Mouse (Mus musculus): ENCODE results near the gene Iqgap2.

Gene Iqgap2

DNA sequence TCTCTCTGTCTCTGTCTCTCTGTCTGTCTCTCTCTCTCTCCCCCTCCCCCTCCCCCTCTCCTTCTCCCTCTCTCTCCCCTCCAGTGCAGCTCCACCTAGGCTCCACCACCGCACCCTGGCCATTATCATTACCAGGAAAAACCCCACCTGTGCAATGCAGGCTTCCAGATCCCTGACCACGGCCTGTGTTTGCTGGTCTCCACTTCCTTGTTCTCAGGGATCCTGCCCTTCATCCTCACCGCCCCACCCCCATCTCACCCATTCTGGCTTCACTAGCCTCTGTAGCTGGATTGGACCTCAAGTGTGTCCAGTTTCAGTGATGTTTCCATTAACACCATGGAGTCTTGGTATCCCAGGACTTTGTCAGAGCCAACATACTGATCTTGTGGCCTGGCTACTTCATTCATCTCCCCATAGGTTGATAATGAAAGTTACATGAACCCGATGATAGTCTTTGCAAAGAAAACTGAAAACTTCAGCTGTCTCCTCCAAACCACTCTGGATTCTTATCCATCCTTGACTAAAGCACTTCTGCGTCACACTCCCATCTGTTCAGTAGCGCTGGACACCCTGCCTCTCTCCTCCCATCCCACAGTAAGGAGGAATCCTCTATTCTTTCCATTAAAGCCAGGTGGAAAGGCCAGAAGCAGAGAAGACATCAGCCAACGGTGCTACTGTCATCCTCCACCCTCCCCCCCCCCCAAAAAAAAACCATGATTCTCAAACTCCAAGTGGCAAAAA is 62.1 kb downstream of the Iqgap2 start:
- DNase-seq (ENCODE audit: low read depth, low spot score), result no peak

DNA sequence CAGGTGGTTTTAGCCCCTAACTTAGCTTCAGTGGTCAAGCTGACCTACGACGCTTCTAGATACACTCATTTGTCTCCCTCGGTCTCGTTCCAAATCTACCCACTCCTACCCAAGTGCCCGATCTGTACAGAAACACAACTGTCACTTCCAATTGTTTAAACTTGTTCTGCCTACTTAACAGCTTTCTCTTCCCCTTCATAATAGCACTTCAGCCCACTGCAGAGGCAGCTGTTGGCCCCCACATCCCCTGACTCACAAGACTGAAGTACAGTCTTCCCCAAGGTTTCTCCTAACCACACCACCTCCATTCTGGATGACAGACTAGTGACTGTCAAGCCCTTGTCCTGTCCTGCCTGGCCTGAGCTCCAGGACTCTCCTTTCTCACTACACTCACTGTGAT is 63.1 kb downstream of the Iqgap2 start:
- no peak for DNase-seq (ENCODE audit: low read depth, low spot score)

DNA sequence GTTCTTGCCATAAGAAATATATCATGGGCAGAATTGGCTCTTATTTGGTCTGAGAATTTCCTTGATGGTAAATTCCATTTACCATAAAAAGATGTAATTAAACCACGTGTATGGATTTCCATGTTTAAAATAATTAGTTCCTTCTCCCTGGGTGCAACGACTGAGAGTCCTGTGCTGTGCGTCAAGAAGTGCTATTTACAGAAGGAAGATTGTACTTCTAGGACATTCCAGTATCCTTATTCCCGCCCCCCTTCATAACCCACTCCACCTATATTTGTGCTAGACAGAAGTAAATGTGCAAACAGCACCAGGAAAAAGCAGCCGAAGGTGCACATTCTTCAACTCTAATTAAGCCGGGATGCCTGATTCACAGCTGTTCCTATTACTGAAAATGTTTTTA is 65.5 kb downstream of the Iqgap2 start:
- DNase-seq (ENCODE audit: low read depth, low spot score), result no peak

DNA sequence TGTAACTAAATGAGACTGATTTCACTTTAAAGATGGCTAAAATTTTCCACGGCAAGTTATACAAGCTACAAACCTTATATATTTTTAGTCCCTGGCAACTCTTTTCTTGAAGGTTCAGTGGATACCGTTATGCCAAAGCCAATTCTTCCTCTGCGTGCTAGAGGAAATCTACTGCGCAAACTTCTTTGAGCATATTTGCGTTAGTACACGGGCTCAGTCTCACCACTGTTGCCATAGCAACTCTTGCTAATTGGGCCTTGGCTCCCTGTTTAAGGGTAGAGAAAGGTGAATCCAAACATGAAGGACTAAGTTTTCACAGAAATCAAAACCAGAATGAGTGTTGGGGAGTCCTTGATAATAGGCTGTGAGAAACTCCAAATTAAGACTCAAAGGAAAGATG is 68.8 kb downstream of the Iqgap2 start:
- no peak for DNase-seq (ENCODE audit: low read depth, low spot score)

DNA sequence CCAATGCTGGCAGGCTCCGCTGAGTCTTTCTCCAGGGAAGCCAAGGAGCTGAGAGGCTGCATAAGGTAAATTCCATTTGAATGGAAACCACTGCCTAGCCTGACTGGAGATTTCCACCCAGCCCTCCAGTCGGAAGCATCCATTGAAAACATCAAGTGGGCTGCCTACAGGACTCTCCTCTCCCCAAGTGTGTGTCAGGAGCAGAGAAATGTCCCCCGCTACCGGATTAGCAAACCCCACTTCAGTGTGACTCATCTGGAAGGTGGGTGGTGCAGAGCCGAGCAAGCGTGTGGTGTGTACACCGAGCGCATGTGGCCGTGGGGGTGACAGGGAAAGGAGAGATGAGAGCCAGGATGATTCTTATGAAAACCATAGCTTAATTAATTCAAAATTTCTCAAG is 71.7 kb downstream of the Iqgap2 start:
- DNase-seq (ENCODE audit: low read depth, low spot score), result no peak

DNA sequence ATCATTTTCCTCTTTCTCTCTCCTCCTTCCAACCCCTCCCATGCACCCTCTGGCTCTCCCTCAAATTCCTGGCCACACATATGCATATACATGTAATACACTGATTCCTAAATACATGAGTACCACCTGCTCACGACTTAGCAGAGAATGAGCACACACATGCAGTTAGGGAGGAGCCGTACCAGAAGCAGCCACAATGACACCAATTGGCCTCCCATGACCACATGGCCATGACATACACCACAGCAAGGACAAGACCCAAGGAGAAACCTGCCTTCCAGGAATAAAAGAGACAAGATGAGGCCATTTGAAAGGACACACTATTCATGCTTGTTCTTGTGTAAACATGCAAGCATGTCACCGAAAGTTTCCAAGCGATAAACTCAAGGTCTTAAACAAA is 72.8 kb downstream of the Iqgap2 start:
- DNase-seq (ENCODE audit: low read depth, low spot score), result no peak

DNA sequence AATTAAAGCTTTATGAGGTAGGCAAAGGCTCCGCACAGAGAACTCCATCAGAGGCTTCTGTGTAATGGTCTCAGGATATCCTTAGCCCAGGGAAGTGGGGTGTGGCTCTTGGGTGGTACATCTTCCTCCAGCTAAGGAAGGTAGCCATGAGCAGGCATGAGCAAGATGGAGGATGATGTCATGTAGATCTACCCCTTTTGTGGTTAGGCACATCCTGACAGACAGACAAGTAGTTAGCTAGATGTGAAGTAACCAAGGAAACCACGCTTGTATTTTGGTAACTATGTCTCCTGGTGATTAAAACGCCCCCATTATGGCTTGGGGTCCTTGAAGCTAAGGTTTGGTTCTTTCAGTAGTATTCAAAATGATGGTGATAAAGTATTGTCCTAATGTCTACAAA is 78.1 kb downstream of the Iqgap2 start:
- no peak for DNase-seq (ENCODE audit: low read depth, low spot score)

DNA sequence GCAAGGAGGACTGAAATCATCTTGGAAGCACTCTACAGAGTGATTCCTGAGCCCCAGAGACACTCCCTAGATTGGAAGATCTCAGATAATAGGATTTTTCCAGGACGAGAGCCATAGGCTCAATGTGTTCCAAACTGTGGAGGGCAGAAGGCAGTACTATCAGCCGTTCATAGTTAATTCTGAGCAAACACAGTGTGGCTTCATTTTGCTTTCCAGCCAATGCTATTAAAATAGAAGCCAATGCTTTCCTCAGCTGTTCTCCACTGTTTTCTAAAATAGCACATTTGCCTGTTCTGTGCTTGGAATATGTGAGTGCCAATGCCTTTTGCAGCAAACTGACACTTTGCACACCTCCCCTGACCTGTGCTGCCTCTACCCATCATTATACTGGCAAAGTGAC is 80.9 kb downstream of the Iqgap2 start:
- DNase-seq (ENCODE audit: low read depth, low spot score), result no peak

DNA sequence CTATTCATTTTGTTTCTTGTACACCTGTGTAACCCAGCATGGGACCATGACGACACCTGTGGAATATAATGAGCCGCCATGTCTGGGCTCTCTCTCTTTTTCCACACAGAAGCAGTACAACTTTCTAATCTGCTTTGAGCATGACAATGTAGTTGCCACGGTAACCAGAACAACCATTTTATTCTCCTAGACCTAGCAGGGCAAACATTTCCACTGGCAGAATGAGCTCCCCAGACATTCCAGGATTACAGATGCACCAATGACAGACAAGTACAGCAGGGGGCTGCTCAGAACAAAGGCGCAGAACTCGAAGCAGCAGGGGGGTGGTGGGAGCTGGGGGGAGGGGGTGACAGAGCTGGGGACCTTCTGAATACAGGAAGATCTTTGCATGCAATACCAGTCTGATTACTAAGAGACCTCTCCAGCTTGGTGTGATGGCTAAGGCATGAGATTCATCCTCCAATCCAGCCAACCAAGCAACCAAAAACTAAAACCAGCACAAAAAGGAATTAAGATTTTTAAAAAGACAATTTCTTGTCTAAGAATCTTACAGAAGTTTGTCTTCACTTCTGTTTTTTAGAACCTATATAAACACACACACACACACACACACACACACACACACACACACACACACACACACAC is 84.5 kb downstream of the Iqgap2 start:
- no peak for DNase-seq (ENCODE audit: low read depth, low spot score)

DNA sequence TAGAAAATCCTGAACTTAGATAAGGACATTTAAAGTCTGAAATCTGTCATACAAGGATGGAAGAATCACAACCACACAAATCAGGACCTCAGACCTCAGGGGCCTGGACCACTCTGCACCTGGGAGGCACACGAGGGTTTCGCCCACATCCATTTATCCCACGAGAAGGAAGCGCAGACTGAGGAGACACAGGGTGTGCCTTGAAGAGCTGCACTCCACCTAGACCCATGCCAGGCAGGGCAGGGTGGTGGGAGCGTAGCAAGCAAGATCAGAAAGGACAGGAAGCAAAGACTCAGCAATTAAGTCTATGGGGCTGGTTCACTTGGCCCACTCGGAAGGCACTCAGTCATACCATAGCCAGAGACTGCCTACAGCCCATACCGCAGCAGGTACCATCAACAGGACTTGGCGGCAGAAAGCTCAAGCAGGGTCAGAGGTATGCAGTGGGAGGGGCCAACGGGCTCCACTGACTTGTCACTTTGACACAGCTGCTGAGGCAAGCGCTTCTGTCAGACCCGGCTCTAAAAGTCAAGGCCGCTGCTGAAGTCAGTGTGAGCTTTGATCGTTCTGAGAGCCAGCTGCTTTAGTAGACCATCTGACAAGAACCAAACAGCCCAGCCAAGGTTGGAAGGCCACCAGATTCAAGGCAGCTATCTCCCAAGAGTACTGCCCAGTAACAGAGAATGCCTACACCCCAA is 86.1 kb downstream of the Iqgap2 start:
- no peak for DNase-seq (ENCODE audit: low read depth, low spot score)

DNA sequence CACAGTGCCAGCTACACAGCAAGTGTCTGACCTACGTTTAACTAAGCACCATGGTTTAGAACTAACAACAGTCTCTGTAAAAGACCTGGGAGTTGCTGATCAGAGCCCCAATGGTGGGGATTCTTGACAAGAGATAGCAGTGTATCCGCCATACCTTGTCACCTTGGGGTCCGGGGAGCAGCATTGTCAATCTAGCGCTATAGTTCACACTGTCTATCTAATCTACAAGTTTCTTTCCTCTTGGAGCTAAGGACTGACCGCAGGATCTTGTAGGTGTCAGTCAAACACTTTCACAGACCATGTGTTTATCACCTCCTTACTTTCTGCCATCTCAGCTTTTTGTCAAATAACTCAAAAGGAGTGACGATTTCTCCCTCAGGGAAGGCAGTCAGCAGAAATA is 87.6 kb downstream of the Iqgap2 start:
- DNase-seq (ENCODE audit: low read depth, low spot score), result no peak

DNA sequence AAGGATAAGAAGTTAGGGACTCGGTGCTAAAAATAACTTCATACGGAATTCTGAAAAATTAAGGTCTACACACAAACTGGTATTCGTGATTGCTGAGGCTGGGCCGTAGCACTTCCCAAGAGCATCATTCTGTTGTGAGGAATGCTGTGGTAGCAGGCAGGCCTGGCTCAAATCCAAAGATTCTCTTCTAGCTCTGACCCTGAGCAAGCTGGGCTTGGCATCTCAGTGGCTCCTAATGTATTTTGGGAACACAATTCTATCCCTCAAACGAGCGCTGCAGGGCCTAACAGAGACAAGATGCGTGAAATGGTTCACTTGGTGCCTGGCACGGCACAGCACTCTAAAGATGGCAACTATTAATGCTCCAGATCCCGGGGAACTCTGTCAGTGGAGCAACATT is 90.8 kb downstream of the Iqgap2 start:
- no peak for DNase-seq (ENCODE audit: low read depth, low spot score)

DNA sequence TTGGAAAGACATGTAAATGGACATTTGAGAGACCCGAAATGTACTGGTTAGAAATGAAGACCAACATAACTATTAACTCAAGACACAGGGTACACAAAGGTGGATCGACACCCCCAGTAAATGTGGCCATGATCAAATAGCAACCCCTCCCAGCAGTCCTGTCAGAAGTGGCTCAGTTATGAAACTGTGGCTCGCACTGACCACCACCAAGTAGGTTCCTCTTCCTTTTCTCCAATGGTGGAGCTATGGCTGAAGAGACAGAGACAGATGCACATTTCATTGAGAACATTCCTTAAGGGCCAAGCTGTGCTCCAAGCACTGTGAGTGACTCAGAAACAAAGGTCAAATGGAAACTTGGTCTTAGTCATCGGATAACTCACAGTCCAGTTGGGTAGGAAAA is 92.4 kb downstream of the Iqgap2 start:
- no peak for DNase-seq (ENCODE audit: low read depth, low spot score)

DNA sequence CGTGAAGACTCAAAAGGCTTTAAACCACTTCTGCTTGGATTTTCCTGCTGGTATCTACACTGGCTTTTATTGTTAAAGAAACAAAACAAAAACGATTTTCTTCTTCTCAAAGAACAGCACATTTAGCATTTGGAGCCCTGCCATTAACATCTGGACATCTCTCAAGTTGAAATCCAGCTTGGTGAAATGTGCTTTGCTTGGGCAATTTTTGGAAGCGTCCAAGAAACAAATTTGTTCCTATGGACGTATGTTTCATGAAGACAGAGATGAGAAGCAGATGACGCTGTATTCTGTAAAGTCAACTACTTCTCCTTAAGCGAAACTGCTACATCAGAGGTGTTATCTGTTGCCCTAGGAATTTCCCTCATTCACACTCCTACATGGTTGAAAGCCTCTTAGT is 93.0 kb downstream of the Iqgap2 start:
- no peak for DNase-seq (ENCODE audit: low read depth, low spot score)

DNA sequence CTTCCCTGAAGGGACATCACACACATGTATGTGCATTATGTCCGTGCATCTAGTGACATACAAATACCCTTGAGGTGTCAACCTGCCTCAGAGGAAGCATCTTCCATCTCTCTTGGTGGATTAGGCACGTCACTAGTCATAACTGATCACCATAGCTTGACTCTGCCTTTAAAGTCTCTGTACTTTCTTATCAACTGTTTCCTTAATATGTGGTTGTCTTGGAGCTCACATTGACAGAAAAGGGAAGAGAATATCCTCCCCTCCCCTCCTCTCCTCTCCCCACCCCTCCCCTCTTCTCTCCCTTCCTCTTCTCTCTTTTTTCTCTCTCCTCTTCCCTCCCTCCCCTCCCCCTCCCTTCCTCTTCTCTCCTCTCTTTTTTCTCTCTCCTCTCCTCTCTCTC is 94.2 kb downstream of the Iqgap2 start:
- no peak for DNase-seq (ENCODE audit: low read depth, low spot score)

DNA sequence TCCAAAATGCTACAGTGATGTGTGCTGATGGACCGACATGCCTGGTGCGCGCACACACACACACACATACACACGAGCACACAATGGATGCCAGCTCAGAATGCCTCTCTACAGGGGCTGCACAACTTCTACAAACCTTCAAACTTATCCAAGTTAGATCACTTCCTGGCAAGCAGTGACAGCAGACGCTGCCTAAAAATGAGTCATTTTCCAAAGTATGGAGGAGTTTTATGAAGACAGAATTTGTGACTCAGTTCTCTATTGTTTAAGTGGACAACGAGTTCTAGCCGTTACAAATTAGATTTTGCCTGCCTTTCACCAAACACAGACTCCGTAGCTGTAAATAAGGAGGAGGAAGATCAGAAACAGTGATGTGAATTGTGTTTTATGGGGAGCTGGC is 97.4 kb downstream of the Iqgap2 start:
- DNase-seq (ENCODE audit: low read depth, low spot score), result no peak

DNA sequence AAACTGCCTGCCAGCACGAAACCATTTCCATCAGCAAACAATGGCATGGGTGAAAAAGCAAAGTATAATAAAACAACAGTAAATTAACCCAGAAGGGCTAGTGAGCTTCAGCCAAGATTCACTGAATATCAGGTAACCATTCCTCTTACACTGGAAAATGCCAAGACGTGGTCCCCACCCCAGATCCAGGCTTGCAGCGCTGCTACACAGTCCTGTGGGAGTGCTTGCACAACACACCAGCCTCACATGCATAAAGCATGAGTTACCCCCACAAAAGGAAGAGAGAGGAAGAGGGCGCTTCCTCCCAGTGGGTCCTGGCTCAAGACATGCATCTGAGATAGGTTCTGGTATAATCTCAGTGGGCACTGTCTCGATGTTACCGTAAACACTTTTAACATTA is 100.8 kb downstream of the Iqgap2 start:
- no peak for DNase-seq (ENCODE audit: low read depth, low spot score)

DNA sequence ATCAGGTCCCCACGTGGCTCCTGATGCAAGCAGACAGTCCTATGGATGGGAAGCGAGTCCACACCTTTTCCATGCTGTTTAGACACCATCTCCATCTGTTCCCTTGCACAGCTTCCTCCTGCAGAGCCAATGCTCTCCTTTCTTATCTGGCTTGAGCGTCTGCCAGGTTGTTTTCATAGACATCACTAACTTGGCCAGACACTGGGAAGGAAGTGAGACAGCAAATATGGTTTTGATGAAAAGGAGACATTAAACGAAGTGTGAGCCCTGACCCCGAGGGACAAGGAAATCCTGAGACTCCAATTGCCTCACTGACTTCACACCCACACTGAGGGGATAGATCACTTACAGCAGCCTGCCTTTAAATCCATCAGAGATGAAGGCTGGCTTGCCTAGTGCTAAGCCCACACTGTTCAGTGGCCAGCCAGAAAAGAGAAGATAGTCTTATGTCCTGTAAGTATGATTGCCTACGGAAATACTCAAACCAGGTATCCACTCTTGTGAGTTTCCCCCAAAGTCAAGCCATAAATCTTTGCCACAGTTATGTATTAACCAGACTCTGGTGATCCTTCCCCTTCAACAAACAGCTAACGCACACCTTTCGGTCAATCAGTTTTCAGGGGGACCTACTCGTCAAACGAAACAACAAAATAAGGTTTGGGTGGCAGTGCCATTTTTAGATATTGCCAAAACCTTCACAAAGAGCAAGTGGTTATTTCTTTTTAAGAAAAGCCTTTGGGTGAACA is 102.9 kb downstream of the Iqgap2 start:
- DNase-seq (ENCODE audit: low read depth, low spot score), result no peak

DNA sequence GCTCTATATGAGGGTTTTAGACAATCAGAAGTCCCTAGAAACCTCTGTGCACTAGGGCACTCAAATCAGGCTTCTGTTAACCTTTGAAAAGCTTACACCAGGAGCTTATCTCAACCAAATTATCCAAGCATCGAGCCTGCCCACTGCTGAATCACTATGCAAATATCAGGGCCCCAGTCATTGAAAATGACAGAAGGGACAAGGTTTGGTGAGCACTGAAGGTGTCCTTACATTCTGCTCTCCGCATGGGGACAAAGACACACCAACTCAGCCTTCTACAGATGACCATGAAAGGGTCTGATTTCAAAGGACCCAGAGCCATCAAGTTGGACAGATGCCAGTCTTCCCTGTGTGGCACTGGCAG is 108.8 kb downstream of the Iqgap2 start:
- no peak for DNase-seq (ENCODE audit: low read depth, low spot score)

DNA sequence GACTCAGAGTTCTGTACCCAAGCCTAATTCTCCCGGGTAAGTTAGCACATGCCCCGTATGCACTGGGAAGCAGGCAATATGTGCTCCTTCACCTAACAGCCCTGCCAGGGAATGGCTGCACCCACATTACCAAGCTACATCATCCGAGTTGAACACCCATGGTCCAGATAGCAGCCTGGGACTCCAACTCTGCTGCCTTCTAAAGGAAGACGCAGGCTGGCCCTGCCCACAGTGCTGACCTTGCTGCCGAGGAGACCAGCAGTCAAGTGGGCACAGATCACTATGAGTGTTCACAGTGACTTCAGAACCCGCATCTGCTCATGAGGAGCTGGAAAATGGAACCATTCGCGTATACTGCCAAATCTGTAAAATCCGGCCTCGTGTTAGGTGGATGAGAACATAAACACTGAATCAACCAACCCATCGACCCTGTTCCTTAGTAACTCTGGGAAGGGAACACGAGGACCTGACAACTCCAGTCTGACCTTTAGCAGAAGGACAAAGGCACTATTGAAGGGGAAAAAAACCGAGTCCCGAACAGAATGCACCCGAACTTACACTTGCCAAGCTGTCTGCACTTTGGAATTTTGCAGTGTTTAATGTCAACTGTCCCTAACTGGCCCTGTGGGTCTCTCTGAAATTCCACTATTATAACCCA is 109.3 kb downstream of the Iqgap2 start:
- no peak for DNase-seq (ENCODE audit: low read depth, low spot score)

DNA sequence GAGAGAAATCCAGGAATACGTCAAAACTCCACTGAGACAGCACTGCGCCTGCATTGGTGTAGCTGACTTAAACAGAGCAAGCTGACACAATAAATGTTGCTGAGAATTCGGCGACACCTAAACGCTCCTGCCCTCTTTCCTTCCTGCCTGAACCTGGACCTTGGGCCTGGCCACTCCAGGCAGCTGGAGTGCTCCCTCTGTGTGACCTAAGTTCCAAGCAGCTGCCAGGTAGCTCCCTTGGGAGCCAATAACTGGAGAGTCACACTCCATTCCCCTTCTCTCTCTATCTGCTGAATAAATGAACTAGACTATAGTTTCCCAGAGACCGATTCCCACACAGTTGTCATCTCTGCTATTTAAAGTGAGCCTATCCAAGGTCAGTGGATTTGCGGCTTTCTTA is 111.7 kb downstream of the Iqgap2 start:
- DNase-seq (ENCODE audit: low read depth, low spot score), result no peak

DNA sequence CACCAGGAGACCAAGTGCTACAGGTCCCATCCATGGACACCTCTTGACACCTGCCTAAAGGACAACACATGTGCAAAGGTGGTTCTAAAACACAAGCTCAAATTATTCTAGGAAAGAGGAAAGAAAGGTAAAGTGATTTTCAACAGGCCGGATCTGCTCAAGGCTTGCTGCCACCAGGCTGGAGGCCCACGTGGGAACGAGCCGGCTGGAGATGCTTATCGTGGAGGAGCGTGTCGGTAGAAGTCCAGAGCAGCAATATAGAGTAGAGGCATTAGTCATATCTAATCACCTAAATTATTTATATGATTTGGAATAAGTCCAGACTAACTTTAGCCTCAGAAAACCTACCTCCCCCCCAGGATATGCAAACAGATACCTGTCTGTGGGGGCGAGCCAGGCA is 112.5 kb downstream of the Iqgap2 start:
- DNase-seq (ENCODE audit: low read depth, low spot score), result no peak
